Mouse (Mus musculus) lung, postnatal 4 days (tissue): ENCODE data around the gene Cpa5.

Source experiments
- DNase-seq, 2 experiments: peaks; one replicate each; pipeline ENCODE4 v3.0.0; 2021

The Cpa5 gene

GRCm38 (mm10) chr6:30604342-30604867, 6.4 kb upstream of the Cpa5 start:
- no peak for DNase-seq

- no peak for DNase-seq
Observed at GRCm38 (mm10) chr6:30605111-30605510, 5.7 kb upstream of the Cpa5 start.

GRCm38 (mm10) chr6:30605672-30606071, 5.1 kb upstream of the Cpa5 start:
- DNase-seq: no peak

GRCm38 (mm10) chr6:30611212-30611611, 402 bp downstream of the Cpa5 start:
- no peak for DNase-seq

- DNase-seq: no peak
Observed at GRCm38 (mm10) chr6:30614251-30614650, 3.4 kb downstream of the Cpa5 start.

GRCm38 (mm10) chr6:30615741-30616140, 4.9 kb downstream of the Cpa5 start:
- no peak for DNase-seq

- DNase-seq: no peak
Observed at GRCm38 (mm10) chr6:30616491-30616941, 5.7 kb downstream of the Cpa5 start.

GRCm38 (mm10) chr6:30617020-30617958, 6.5 kb downstream of the Cpa5 start:
- DNase-seq: no peak

GRCm38 (mm10) chr6:30617959-30618590, 7.3 kb downstream of the Cpa5 start:
- peak in 1 of 2 experiments; percentile 6 for DNase-seq

GRCm38 (mm10) chr6:30618735-30619134, 7.9 kb downstream of the Cpa5 start:
- DNase-seq: peak in 1 of 2 experiments; percentile 23

GRCm38 (mm10) chr6:30619606-30620005, 8.8 kb downstream of the Cpa5 start:
- DNase-seq: peak in 1 of 2 experiments; percentile 5

GRCm38 (mm10) chr6:30620591-30620990, 9.8 kb downstream of the Cpa5 start:
- no peak for DNase-seq

GRCm38 (mm10) chr6:30620994-30621393, 10.2 kb downstream of the Cpa5 start:
- peak in 1 of 2 experiments; percentile 25 for DNase-seq

GRCm38 (mm10) chr6:30621986-30622389, 11.2 kb downstream of the Cpa5 start:
- DNase-seq: peak in 1 of 2 experiments; percentile 22

- peak in 1 of 2 experiments; percentile 19 for DNase-seq
Observed at GRCm38 (mm10) chr6:30624763-30625162, 14.0 kb downstream of the Cpa5 start.

- peak in 1 of 2 experiments; percentile 10 for DNase-seq
Observed at GRCm38 (mm10) chr6:30628152-30628551, 17.3 kb downstream of the Cpa5 start.

- DNase-seq: no peak
Observed at GRCm38 (mm10) chr6:30629989-30630388, 19.2 kb downstream of the Cpa5 start.

GRCm38 (mm10) chr6:30635361-30635862, 24.6 kb downstream of the Cpa5 start:
- no peak for DNase-seq

- DNase-seq: no peak
Observed at GRCm38 (mm10) chr6:30636186-30636842, 25.5 kb downstream of the Cpa5 start.

- DNase-seq: peak in 1 of 2 experiments; percentile 8
Observed at GRCm38 (mm10) chr6:30638674-30639268, 28.0 kb downstream of the Cpa5 start, which contains the start of gene Cpa1. TSS of gene Cpa1 (plus strand) at chr6:30639218.

- DNase-seq: peak in 1 of 2 experiments; percentile 61
Observed at GRCm38 (mm10) chr6:30643694-30644460, 33.1 kb downstream of the Cpa5 start.
